ENCODE assay signal across 13 mouse cellular contexts in the genomic region with DNA sequence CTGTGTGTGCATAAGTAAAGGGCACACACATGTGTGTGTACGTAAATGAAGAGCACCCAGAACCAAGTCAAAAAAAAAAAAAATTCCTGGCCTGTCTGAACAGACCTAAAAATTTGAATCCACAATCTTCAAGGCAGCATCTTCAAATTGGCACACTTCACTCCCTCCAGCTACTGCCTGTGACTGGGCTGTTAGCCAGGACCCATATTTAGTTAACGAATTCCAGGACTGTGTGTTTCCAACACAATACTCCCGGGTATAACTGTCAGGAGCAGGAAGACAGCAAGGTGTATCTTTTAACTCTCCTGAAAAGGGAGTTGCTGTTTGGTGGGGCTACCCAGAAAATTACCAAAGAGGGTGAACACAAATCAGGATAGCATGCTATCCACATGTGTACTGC.
DNase-seq lines count a peak whose midpoint lies in the region; ATAC-seq and TF ChIP-seq lines count a peak whose summit lies in the region.
"Had no signal": no experiment of that assay in that cellular context is flagged by ENCODE, and none has a peak within 500 bp of the region (broad histone marks: within the 10 kb centered on the region; RNA-seq: fewer than 3 reads in every experiment).

No protein-coding gene starts in this region.

- intact Hi-C loops in left cerebral cortex, postnatal 14 days (cut with DNase I), result no loop called here

- H3K9ac ChIP-seq in forebrain, embryonic 14.5 days (ENCODE audit: low read length), result no peak overlapping the region
- no peak overlapping the region for H3K9ac ChIP-seq in forebrain, embryonic 16.5 days (replicated peaks; ENCODE audit: low read depth, low read length)
- H3K9ac ChIP-seq in midbrain, embryonic 14.5 days (replicated peaks; ENCODE audit: low read length), result no peak overlapping the region
- H3K9ac ChIP-seq: limb, embryonic 13.5 days; neural tube, embryonic 13.5 days had no signal

- peak; percentile 53 for DNase-seq in forebrain, embryonic 14.5 days (ENCODE audit: low spot score)
- peak; percentile 40 to 43 for DNase-seq in left cerebral cortex, postnatal 14 days (ENCODE audit: low spot score in 2 of 2)
- no peak for DNase-seq in left cerebral cortex, adult 11 months (ENCODE audit: low spot score)
- DNase-seq in cerebellum, adult 2 months, result peak; percentile 46 to 81
- peak; percentile 15 for DNase-seq in layer of hippocampus, adult 8-10 months (ENCODE audit: low spot score in 2 of 2)
- DNase-seq in adrenal gland, adult (ENCODE audit: inconsistent age in 2 of 2, low spot score in 1 of 2), result no peak
- DNase-seq in midbrain, embryonic 14.5 days, result no peak

- ATAC-seq in forebrain, embryonic 14.5 days, result no peak
- ATAC-seq in forebrain, embryonic 16.5 days, result no peak
- no peak for ATAC-seq in midbrain, embryonic 14.5 days (ENCODE audit: low FRiP score, low TSS enrichment)
- ATAC-seq: intestine, postnatal 0 days; Patski had no signal

- no peak overlapping the region for H3K4me2 ChIP-seq in forebrain, embryonic 14.5 days (ENCODE audit: low read length)
- H3K4me2 ChIP-seq in forebrain, embryonic 16.5 days (ENCODE audit: low read length), result no peak overlapping the region
- no peak overlapping the region for H3K4me2 ChIP-seq in midbrain, embryonic 14.5 days (ENCODE audit: low read length)
- H3K4me2 ChIP-seq: limb, embryonic 13.5 days; neural tube, embryonic 13.5 days had no signal

- H3K4me1 ChIP-seq in forebrain, embryonic 14.5 days (ENCODE audit: control insufficient read depth, insufficient read depth, low read length), result no peaks in the 10 kb centered on the region
- peaks cover 10% of the 10 kb centered on the region for H3K4me1 ChIP-seq in forebrain, embryonic 16.5 days (replicated peaks; ENCODE audit: control insufficient read depth, insufficient read depth, low read length)
- peaks cover 18% of the 10 kb centered on the region for H3K4me1 ChIP-seq in cerebellum, adult 2 months (ENCODE audit: control insufficient read depth, insufficient read depth, low read length)
- no peaks in the 10 kb centered on the region for H3K4me1 ChIP-seq in midbrain, embryonic 14.5 days (ENCODE audit: control insufficient read depth, insufficient read depth, low read length)

- H3K27me3 ChIP-seq in forebrain, embryonic 14.5 days (replicated peaks; ENCODE audit: control insufficient read depth, insufficient read depth, low read length), result no peaks in the 10 kb centered on the region
- H3K27me3 ChIP-seq in forebrain, embryonic 16.5 days (replicated peaks; ENCODE audit: control insufficient read depth, insufficient read depth, low read length), result no peaks in the 10 kb centered on the region
- no peaks in the 10 kb centered on the region for H3K27me3 ChIP-seq in cerebellum, adult 2 months (ENCODE audit: control insufficient read depth, insufficient read depth, low read length)
- H3K27me3 ChIP-seq in midbrain, embryonic 14.5 days (ENCODE audit: control insufficient read depth, insufficient read depth, low read length), result no peaks in the 10 kb centered on the region
- H3K27me3 ChIP-seq: limb, embryonic 13.5 days; megakaryocyte, embryonic 14.5 days; neural tube, embryonic 13.5 days; Patski had no signal

- no peak overlapping the region for H3K27ac ChIP-seq in forebrain, embryonic 14.5 days (ENCODE audit: low read depth, low read length)
- no peak overlapping the region for H3K27ac ChIP-seq in forebrain, embryonic 16.5 days (ENCODE audit: low read length)
- H3K27ac ChIP-seq in cerebellum, adult 2 months (ENCODE audit: insufficient read depth, low read length), result no peak overlapping the region
- H3K27ac ChIP-seq in midbrain, embryonic 14.5 days (replicated peaks; ENCODE audit: low read depth, low read length), result no peak overlapping the region
- H3K27ac ChIP-seq: limb, embryonic 13.5 days; neural tube, embryonic 13.5 days had no signal

- no peaks in the 10 kb centered on the region for H3K9me3 ChIP-seq in forebrain, embryonic 14.5 days (replicated peaks; ENCODE audit: control insufficient read depth, low read length)
- H3K9me3 ChIP-seq in forebrain, embryonic 16.5 days (ENCODE audit: control insufficient read depth, low read length), result no peaks in the 10 kb centered on the region
- H3K9me3 ChIP-seq in midbrain, embryonic 14.5 days (ENCODE audit: control insufficient read depth, low read length), result no peaks in the 10 kb centered on the region
- H3K9me3 ChIP-seq: limb, embryonic 13.5 days; megakaryocyte, embryonic 14.5 days; neural tube, embryonic 13.5 days had no signal

- no peak for TF ChIP-seq POLR2A in cerebellum, adult 2 months (IDR thresholded peaks at IDR 0.05; ENCODE audit: borderline replicate concordance, insufficient read depth, low read length)

- no peak for TF ChIP-seq CTCF in cerebellum, adult 2 months (IDR thresholded peaks at IDR 0.05; ENCODE audit: borderline replicate concordance, insufficient read depth, low read depth, low read length)

- H3K4me3 ChIP-seq in forebrain, embryonic 14.5 days (ENCODE audit: low read depth, low read length), result no peak overlapping the region
- H3K4me3 ChIP-seq in forebrain, embryonic 16.5 days (replicated peaks; ENCODE audit: low read length), result no peak overlapping the region
- H3K4me3 ChIP-seq in cerebellum, adult 2 months (replicated peaks; ENCODE audit: insufficient read depth, low read depth, low read length), result no peak overlapping the region
- H3K4me3 ChIP-seq in midbrain, embryonic 14.5 days (replicated peaks; ENCODE audit: low read depth, low read length), result no peak overlapping the region
- H3K4me3 ChIP-seq: limb, embryonic 13.5 days; megakaryocyte, embryonic 14.5 days; neural tube, embryonic 13.5 days had no signal

- peaks cover 7% of the 10 kb centered on the region; the same call in 1 of the 2 replicates for H3K36me3 ChIP-seq in forebrain, embryonic 14.5 days (ENCODE audit: control insufficient read depth, insufficient read depth, low read length)
- H3K36me3 ChIP-seq in forebrain, embryonic 16.5 days (ENCODE audit: control insufficient read depth, insufficient read depth), result no peaks in the 10 kb centered on the region
- H3K36me3 ChIP-seq in midbrain, embryonic 14.5 days (ENCODE audit: control insufficient read depth, insufficient read depth, low read length), result no peaks in the 10 kb centered on the region

- 47% methylated on average over 3 of the region's 3 CpGs for WGBS in forebrain, embryonic 14.5 days
- WGBS in forebrain, embryonic 16.5 days, result 40% methylated on average over 3 of the region's 3 CpGs
- 19% methylated on average over 3 of the region's 3 CpGs for WGBS in cerebellum, adult 2 months
- 76% methylated on average over 3 of the region's 3 CpGs for WGBS in midbrain, embryonic 14.5 days

Comparison
In these comparisons a context has a peak if more than half of its experiments do, and no peak if none do; other contexts are left out.
1. DNase-seq: peak in forebrain, embryonic 14.5 days (single experiment), left cerebral cortex, postnatal 14 days (2 of 2), cerebellum, adult 2 months (2 of 2) and layer of hippocampus, adult 8-10 months (2 of 2); none in left cerebral cortex, adult 11 months (single experiment), adrenal gland, adult (0 of 2) and midbrain, embryonic 14.5 days (single experiment).